21 mouse cellular contexts compared by ENCODE assay signal in the genomic region with DNA sequence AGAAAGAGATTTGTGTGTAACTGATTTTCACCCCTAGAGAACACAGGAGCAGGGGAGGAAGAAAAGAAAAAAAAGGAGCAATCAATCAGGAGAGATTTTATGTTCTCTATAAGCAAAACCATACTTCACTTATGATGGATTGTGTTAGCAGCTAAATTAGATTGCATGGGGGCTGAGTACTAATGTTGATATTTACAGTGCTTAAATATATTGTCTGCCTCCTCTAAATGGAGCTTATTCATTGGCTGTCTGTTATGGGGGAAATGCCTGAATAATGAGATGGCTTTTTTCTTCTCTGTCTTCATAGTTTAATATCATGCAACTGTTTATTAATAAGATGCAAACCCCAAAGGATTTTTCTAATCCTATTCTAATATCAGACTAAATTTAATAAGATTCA. TPM values are rescaled to one million over a fixed set of nuclear protein-coding genes. Genes with fewer than 3 reads are reported as not detected.
A peak's percentile ranks its signal among the peaks of the same experiment; 100 is the strongest.
DNase-seq lines count a peak whose midpoint lies in the region; ATAC-seq lines count a peak whose summit lies in the region.
"Had no signal": no experiment of that assay in that cellular context is flagged by ENCODE, and none has a peak within 500 bp of the region (broad histone marks: within the 10 kb centered on the region; RNA-seq: fewer than 3 reads in every experiment).

No protein-coding gene starts in this region.

- no peaks in the 10 kb centered on the region for H3K9me3 ChIP-seq in hindbrain, embryonic 13.5 days
- H3K9me3 ChIP-seq in hindbrain, embryonic 16.5 days (ENCODE audit: control insufficient read depth, low read length), result no peaks in the 10 kb centered on the region
- no peaks in the 10 kb centered on the region for H3K9me3 ChIP-seq in hindbrain, embryonic 14.5 days (ENCODE audit: control insufficient read depth, low read length)
- no peaks in the 10 kb centered on the region for H3K9me3 ChIP-seq in hindbrain, embryonic 11.5 days (ENCODE audit: control insufficient read depth, low read length)
- no peaks in the 10 kb centered on the region for H3K9me3 ChIP-seq in midbrain, embryonic 14.5 days (ENCODE audit: control insufficient read depth, low read length)
- no peaks in the 10 kb centered on the region for H3K9me3 ChIP-seq in midbrain, embryonic 13.5 days
- H3K9me3 ChIP-seq in neural tube, embryonic 13.5 days, result no peaks in the 10 kb centered on the region

- peaks cover 33% of the 10 kb centered on the region for H3K4me1 ChIP-seq in hindbrain, embryonic 13.5 days (replicated peaks)
- H3K4me1 ChIP-seq in hindbrain, embryonic 16.5 days (ENCODE audit: control insufficient read depth, insufficient read depth, low read depth, low read length), result no peaks in the 10 kb centered on the region
- peaks cover 31% of the 10 kb centered on the region for H3K4me1 ChIP-seq in hindbrain, embryonic 14.5 days (replicated peaks; ENCODE audit: control insufficient read depth, insufficient read depth, low read length)
- no peaks in the 10 kb centered on the region for H3K4me1 ChIP-seq in hindbrain, embryonic 11.5 days (replicated peaks; ENCODE audit: control insufficient read depth, insufficient read depth, low read length)
- peaks cover 8% of the 10 kb centered on the region; the same call in 1 of the 2 replicates for H3K4me1 ChIP-seq in midbrain, embryonic 14.5 days (ENCODE audit: control insufficient read depth, insufficient read depth, low read length)
- peaks cover 21% of the 10 kb centered on the region for H3K4me1 ChIP-seq in midbrain, embryonic 13.5 days (replicated peaks)
- peaks cover 44% of the 10 kb centered on the region for H3K4me1 ChIP-seq in neural tube, embryonic 13.5 days (replicated peaks)

- no peak for DNase-seq in hindbrain, embryonic 14.5 days (ENCODE audit: low spot score)
- no peak for DNase-seq in hindbrain, embryonic 11.5 days (ENCODE audit: low spot score)
- peak; percentile 23 for DNase-seq in midbrain, embryonic 14.5 days
- no peak for DNase-seq in neural tube, embryonic 10.5 days (ENCODE audit: extremely low spot score, low spot score)
- DNase-seq: adrenal gland, adult 2 months; adrenal gland, adult 8-10 months; adrenal gland, postnatal 10 days; adrenal gland, postnatal 14 days; adrenal gland, postnatal 25 days; adrenal gland, postnatal 36 days; B cell, adult 2 months; cerebellum, adult 11 months; cerebellum, adult 11-12 months had no signal

- H3K4me2 ChIP-seq in hindbrain, embryonic 13.5 days, result no peak overlapping the region
- H3K4me2 ChIP-seq in hindbrain, embryonic 16.5 days (ENCODE audit: low read length), result no peak overlapping the region
- no peak overlapping the region for H3K4me2 ChIP-seq in hindbrain, embryonic 14.5 days (replicated peaks)
- no peak overlapping the region for H3K4me2 ChIP-seq in hindbrain, embryonic 11.5 days (replicated peaks; ENCODE audit: low read depth, low read length)
- no peak overlapping the region for H3K4me2 ChIP-seq in midbrain, embryonic 14.5 days (ENCODE audit: low read length)
- H3K4me2 ChIP-seq in midbrain, embryonic 13.5 days (replicated peaks), result no peak overlapping the region
- no peak overlapping the region for H3K4me2 ChIP-seq in neural tube, embryonic 13.5 days

- H3K4me3 ChIP-seq in hindbrain, embryonic 13.5 days, result no peak overlapping the region
- H3K4me3 ChIP-seq in hindbrain, embryonic 16.5 days (ENCODE audit: low read length), result no peak overlapping the region
- no peak overlapping the region for H3K4me3 ChIP-seq in hindbrain, embryonic 14.5 days (replicated peaks; ENCODE audit: low read length)
- H3K4me3 ChIP-seq in hindbrain, embryonic 11.5 days (ENCODE audit: low read depth, low read length), result no peak overlapping the region
- no peak overlapping the region for H3K4me3 ChIP-seq in midbrain, embryonic 14.5 days (replicated peaks; ENCODE audit: low read depth, low read length)
- H3K4me3 ChIP-seq in midbrain, embryonic 13.5 days (replicated peaks), result no peak overlapping the region
- H3K4me3 ChIP-seq in neural tube, embryonic 13.5 days, result no peak overlapping the region

- H3K9ac ChIP-seq in hindbrain, embryonic 13.5 days, result no peak overlapping the region
- no peak overlapping the region for H3K9ac ChIP-seq in hindbrain, embryonic 16.5 days (ENCODE audit: low read depth, low read length)
- H3K9ac ChIP-seq in hindbrain, embryonic 14.5 days, result no peak overlapping the region
- H3K9ac ChIP-seq in hindbrain, embryonic 11.5 days (ENCODE audit: low read depth, low read length), result no peak overlapping the region
- H3K9ac ChIP-seq in midbrain, embryonic 14.5 days (replicated peaks; ENCODE audit: low read length), result no peak overlapping the region
- no peak overlapping the region for H3K9ac ChIP-seq in midbrain, embryonic 13.5 days (replicated peaks)
- no peak overlapping the region for H3K9ac ChIP-seq in neural tube, embryonic 13.5 days

- H3K36me3 ChIP-seq in hindbrain, embryonic 13.5 days, result no peaks in the 10 kb centered on the region
- H3K36me3 ChIP-seq in hindbrain, embryonic 16.5 days (ENCODE audit: control insufficient read depth, insufficient read depth, low read length), result no peaks in the 10 kb centered on the region
- H3K36me3 ChIP-seq in hindbrain, embryonic 14.5 days (replicated peaks; ENCODE audit: control insufficient read depth, insufficient read depth), result no peaks in the 10 kb centered on the region
- H3K36me3 ChIP-seq in hindbrain, embryonic 11.5 days (ENCODE audit: control insufficient read depth, insufficient read depth, low read length), result no peaks in the 10 kb centered on the region
- no peaks in the 10 kb centered on the region for H3K36me3 ChIP-seq in midbrain, embryonic 14.5 days (ENCODE audit: control insufficient read depth, insufficient read depth, low read length)
- H3K36me3 ChIP-seq in midbrain, embryonic 13.5 days, result no peaks in the 10 kb centered on the region
- H3K36me3 ChIP-seq in neural tube, embryonic 13.5 days, result no peaks in the 10 kb centered on the region
- H3K36me3 ChIP-seq: G1E had no signal

- H3K27ac ChIP-seq in hindbrain, embryonic 13.5 days, result peak overlapping the region; percentile 58
- H3K27ac ChIP-seq in hindbrain, embryonic 16.5 days (ENCODE audit: low read depth, low read length), result no peak overlapping the region
- H3K27ac ChIP-seq in hindbrain, embryonic 14.5 days, result no peak overlapping the region
- no peak overlapping the region for H3K27ac ChIP-seq in hindbrain, embryonic 11.5 days (ENCODE audit: low read depth, low read length)
- no peak overlapping the region for H3K27ac ChIP-seq in midbrain, embryonic 14.5 days (replicated peaks; ENCODE audit: low read depth, low read length)
- no peak overlapping the region for H3K27ac ChIP-seq in midbrain, embryonic 13.5 days
- peak overlapping the region; percentile 69; the same call in 1 of the 2 replicates for H3K27ac ChIP-seq in neural tube, embryonic 13.5 days (replicated peaks)

- H3K27me3 ChIP-seq in hindbrain, embryonic 13.5 days, result no peaks in the 10 kb centered on the region
- no peaks in the 10 kb centered on the region for H3K27me3 ChIP-seq in hindbrain, embryonic 16.5 days (replicated peaks; ENCODE audit: control insufficient read depth, insufficient read depth, low read length)
- no peaks in the 10 kb centered on the region for H3K27me3 ChIP-seq in hindbrain, embryonic 14.5 days (ENCODE audit: control insufficient read depth, insufficient read depth, low read length)
- no peaks in the 10 kb centered on the region for H3K27me3 ChIP-seq in hindbrain, embryonic 11.5 days (ENCODE audit: control insufficient read depth, insufficient read depth, low read length)
- no peaks in the 10 kb centered on the region for H3K27me3 ChIP-seq in midbrain, embryonic 14.5 days (ENCODE audit: control insufficient read depth, insufficient read depth, low read length)
- H3K27me3 ChIP-seq in midbrain, embryonic 13.5 days, result no peaks in the 10 kb centered on the region
- no peaks in the 10 kb centered on the region for H3K27me3 ChIP-seq in neural tube, embryonic 13.5 days
- H3K27me3 ChIP-seq: Patski had no signal

- ATAC-seq in hindbrain, embryonic 13.5 days (ENCODE audit: low FRiP score), result 0 out of 2 replicates have a peak, but pooled peaks have one; percentile 52
- ATAC-seq in hindbrain, embryonic 16.5 days, result no peak
- peak; percentile 27; the same call in 1 of the 2 replicates for ATAC-seq in hindbrain, embryonic 14.5 days (ENCODE audit: low FRiP score)
- ATAC-seq in hindbrain, embryonic 11.5 days (ENCODE audit: low FRiP score), result no peak
- no peak for ATAC-seq in midbrain, embryonic 14.5 days (ENCODE audit: low FRiP score, low TSS enrichment)
- ATAC-seq in midbrain, embryonic 13.5 days, result no peak
- peak; percentile 68 for ATAC-seq in neural tube, embryonic 13.5 days (ENCODE audit: low read depth)
- ATAC-seq: activated CD4-positive, CD25-positive, alpha-beta regulatory T cell, adult 4 months; CD4-positive, CD25-positive, alpha-beta regulatory T cell, adult 4 months; Patski had no signal

RNA-seq across cellular contexts. Expression of a gene that starts 32.8 kb away (rescaled TPM):
- polyA plus RNA-seq in hindbrain, embryonic 13.5 days (2015; fragmentation: Nextera tagmentation; extraction: Ambion mirVana), result 148 and 188 TPM in 2 replicates
- 256 and 276 TPM in 2 replicates for polyA plus RNA-seq in hindbrain, embryonic 16.5 days (2015; fragmentation: Nextera tagmentation; extraction: Ambion mirVana)
- 203 and 217 TPM in 2 replicates for polyA plus RNA-seq in hindbrain, embryonic 14.5 days (2014; fragmentation: Nextera tagmentation; extraction: Ambion mirVana)
- 20.3 and 20.7 TPM in 2 replicates for polyA plus RNA-seq in hindbrain, embryonic 11.5 days (2014; fragmentation: Nextera tagmentation; extraction: Ambion mirVana)
- 125 and 142 TPM in 2 replicates for polyA plus RNA-seq in midbrain, embryonic 14.5 days (2014; fragmentation: Nextera tagmentation; extraction: Ambion mirVana)
- 96.6 and 103 TPM in 2 replicates for polyA plus RNA-seq in midbrain, embryonic 13.5 days (2015; fragmentation: Nextera tagmentation; extraction: Ambion mirVana)
- 229 and 241 TPM in 2 replicates for polyA plus RNA-seq in neural tube, embryonic 13.5 days (2015; fragmentation: Nextera tagmentation; extraction: Ambion mirVana)
- polyA plus RNA-seq: activated CD4-positive, CD25-positive, alpha-beta regulatory T cell, adult 4 months; CD4-positive, CD25-positive, alpha-beta regulatory T cell, adult 4 months; G1E; Patski had no signal

Comparison
In these comparisons a context has a peak if more than half of its experiments do, and no peak if none do; other contexts are left out.
1. ATAC-seq: peak in hindbrain, embryonic 13.5 days (single experiment), hindbrain, embryonic 14.5 days (single experiment) and neural tube, embryonic 13.5 days (single experiment); none in hindbrain, embryonic 16.5 days (single experiment), hindbrain, embryonic 11.5 days (single experiment), midbrain, embryonic 14.5 days (single experiment) and midbrain, embryonic 13.5 days (single experiment).
2. H3K27ac ChIP-seq: peak in hindbrain, embryonic 13.5 days (single experiment) and neural tube, embryonic 13.5 days (single experiment); none in hindbrain, embryonic 16.5 days (single experiment), hindbrain, embryonic 14.5 days (single experiment), hindbrain, embryonic 11.5 days (single experiment), midbrain, embryonic 14.5 days (single experiment) and midbrain, embryonic 13.5 days (single experiment).